Mouse (Mus musculus) kidney, adult 2 months (tissue): ENCODE measurements around the gene Rapgef3. TPM values are rescaled to one million over a fixed set of nuclear protein-coding genes. Genes with fewer than 3 reads are reported as not detected.

ENCODE experiments used
- DNase-seq: peaks from one replicate; pipeline ENCODE4 v3.0.0; 2021
- H3K27ac ChIP-seq: fragments of 200-500 bp; 2 replicates; pipeline ENCODE4 v1.5.1; 2012; ENCODE audit warnings: low read depth, low read length, control low read depth, inconsistent platforms; ENCODE audit not compliant: insufficient read depth
- H3K27me3 ChIP-seq: fragments of 200-500 bp; replicated peaks from 2 replicates; pipeline ENCODE4 v1.6.1; 2012; ENCODE audit warnings: mild to moderate bottlenecking, moderate library complexity, low read length, inconsistent platforms; ENCODE audit not compliant: control insufficient read depth, insufficient read depth
- H3K36me3 ChIP-seq: fragments of 200-500 bp; 2 replicates; pipeline ENCODE4 v1.6.1; 2012; ENCODE audit warnings: mild to moderate bottlenecking, moderate library complexity, low read length, inconsistent platforms; ENCODE audit not compliant: control insufficient read depth, insufficient read depth
- H3K4me1 ChIP-seq: fragments of 200-500 bp; 2 replicates; pipeline ENCODE4 v1.6.1; 2011; ENCODE audit warnings: low read length; ENCODE audit not compliant: control insufficient read depth, insufficient read depth
- H3K4me3 ChIP-seq: fragments of 200-500 bp; 2 replicates; pipeline ENCODE4 v1.5.1; 2011; ENCODE audit warnings: mild to moderate bottlenecking, low read depth, low read length, control low read depth; ENCODE audit not compliant: insufficient read depth
- CTCF ChIP-seq: fragments of 200-500 bp; conservative IDR thresholded peaks from 2 replicates; pipeline ENCODE4 v1.5.1; 2011; ENCODE audit warnings: low read depth, mild to moderate bottlenecking, control low read depth, low read length, moderate library complexity, mixed read lengths; ENCODE audit not compliant: insufficient read depth, insufficient read length
- POLR2A ChIP-seq: fragments of 200-500 bp; IDR thresholded peaks from one replicate; pipeline ENCODE4 v1.6.1; 2011; ENCODE audit warnings: low read depth, low read length, control low read depth
- WGBS: fragments of 180-500 bp; shearing (Covaris S2); methylation state at CpG from one replicate; pipeline ENCODE4 v1.1.7; 2018; 5-methylcytosine and 5-hydroxymethylcytosine counted together
- polyA plus RNA-seq: library from polyadenylated mRNA; depleted of rRNA; stranded (reverse); fragments of >200 nt; gene quantifications from 2 replicates; pipeline ENCODE4 v1.2.3, GENCODE M21; 2012

The Rapgef3 gene
- polyA plus RNA-seq, 1 experiment: 136 TPM

GRCm38 (mm10) chr15:97727520-97727919 lies 40.3 kb downstream of the Rapgef3 start:
- 81% methylated on average over 5 of the region's 5 CpGs for WGBS
- TF ChIP-seq POLR2A (no peak), CTCF (no peak)
- Histone ChIP-seq H3K27ac (no peak overlapping the region), H3K4me1 (peaks cover 22% of the 10 kb centered on the region), H3K4me3 (no peak overlapping the region), H3K27me3 (no peaks in the 10 kb centered on the region), H3K36me3 (no peaks in the 10 kb centered on the region)
- DNase-seq: no peak

DNA sequence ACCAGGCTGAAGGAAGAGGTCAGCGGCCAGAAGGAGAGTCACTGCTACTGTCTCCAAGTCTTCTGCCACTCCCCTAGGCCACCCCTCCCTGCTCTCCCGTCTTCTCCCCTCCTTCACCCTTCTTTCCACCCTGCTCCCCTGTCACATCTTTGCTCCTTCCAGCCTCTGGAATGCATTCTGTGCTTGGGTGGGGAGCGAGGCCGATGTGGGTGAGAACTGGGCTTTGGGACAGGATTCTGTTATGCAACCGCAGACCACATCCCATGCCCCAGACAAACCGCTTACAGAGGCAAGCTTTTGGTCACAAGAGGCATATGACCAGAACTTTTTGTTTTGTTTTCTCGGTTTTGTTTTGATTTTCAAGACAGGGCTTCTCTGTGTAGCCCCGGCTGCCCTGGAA lies 40.7 kb downstream of the Rapgef3 start:
- Histone ChIP-seq H3K36me3 (no peaks in the 10 kb centered on the region), H3K4me1 (peaks cover 22% of the 10 kb centered on the region), H3K27me3 (no peaks in the 10 kb centered on the region), H3K27ac (0 out of 2 replicates have a peak overlapping the region, but pooled peaks have one; percentile 7), H3K4me3 (no peak overlapping the region)
- WGBS: 72% methylated on average over 8 of the region's 8 CpGs
- peak; percentile 47 for DNase-seq
- TF ChIP-seq POLR2A (no peak), CTCF (no peak)

DNA sequence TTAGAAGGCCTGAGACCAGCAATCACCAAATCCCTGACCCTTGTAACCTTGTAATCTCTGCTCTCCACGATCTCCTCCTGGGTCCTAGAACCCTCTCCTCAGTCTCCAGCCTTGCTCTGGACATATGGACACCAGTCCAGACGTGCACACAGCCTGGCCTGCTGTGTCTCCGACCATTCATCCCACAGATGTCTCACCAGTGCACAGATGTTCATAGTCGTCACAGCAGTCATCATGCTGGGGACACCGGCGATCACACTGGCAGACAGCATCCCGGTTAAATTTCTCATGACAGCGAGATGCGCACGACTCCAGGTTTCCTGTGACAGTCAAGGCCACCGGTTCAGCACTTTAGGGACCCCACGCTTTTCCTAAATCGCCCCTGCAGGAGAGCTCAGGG lies 41.5 kb downstream of the Rapgef3 start:
- DNase-seq: no peak
- H3K4me1 ChIP-seq: peaks cover 23% of the 10 kb centered on the region
- TF ChIP-seq CTCF: no peak
- no peaks in the 10 kb centered on the region for H3K27me3 ChIP-seq
- no peak overlapping the region for H3K27ac ChIP-seq
- no peak overlapping the region for H3K4me3 ChIP-seq
- WGBS: 91% methylated on average over 13 of the region's 13 CpGs
- no peaks in the 10 kb centered on the region for H3K36me3 ChIP-seq

DNA sequence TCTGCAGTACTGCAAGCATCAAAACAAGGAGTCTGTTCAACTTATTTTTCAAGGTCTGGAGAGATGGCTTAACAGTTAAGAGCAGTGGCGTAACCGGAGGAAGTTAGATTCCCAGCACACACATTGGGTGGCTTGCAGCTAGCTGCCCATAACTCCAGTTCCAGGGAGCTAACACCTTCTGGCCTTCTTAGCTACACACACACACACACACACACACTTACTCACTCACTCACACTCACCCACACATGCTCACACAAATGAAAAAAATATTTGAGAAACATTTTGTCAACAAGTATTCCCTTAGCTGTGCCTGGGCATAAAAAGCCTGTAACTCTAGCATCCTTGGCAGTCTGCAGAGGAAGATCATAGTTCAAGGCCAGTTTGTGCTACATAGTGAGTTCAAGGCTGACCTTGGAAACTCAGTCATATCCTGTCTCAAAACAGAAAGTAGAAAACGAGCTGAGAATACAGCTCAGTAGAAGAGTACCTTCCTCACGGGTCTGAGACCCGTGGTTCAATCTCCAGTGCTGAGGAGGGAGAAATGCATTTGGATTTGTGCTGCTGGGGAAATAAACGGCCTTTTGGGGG lies 42.5 kb downstream of the Rapgef3 start:
- WGBS: 65% methylated on average over 6 of the region's 6 CpGs
- Histone ChIP-seq H3K27ac (no peak overlapping the region), H3K4me3 (no peak overlapping the region), H3K36me3 (no peaks in the 10 kb centered on the region), H3K4me1 (peaks cover 20% of the 10 kb centered on the region), H3K27me3 (no peaks in the 10 kb centered on the region)
- no peak for DNase-seq
- TF ChIP-seq CTCF: no peak
- no peak for TF ChIP-seq POLR2A

GRCm38 (mm10) chr15:97724346-97725197 lies 43.2 kb downstream of the Rapgef3 start:
- Histone ChIP-seq H3K4me3 (no peak overlapping the region), H3K27me3 (no peaks in the 10 kb centered on the region), H3K27ac (no peak overlapping the region), H3K4me1 (peaks cover 13% of the 10 kb centered on the region), H3K36me3 (no peaks in the 10 kb centered on the region)
- DNase-seq: peak; percentile 29
- TF ChIP-seq CTCF: no peak
- TF ChIP-seq POLR2A: no peak
- 76% methylated on average over 17 of the region's 17 CpGs for WGBS

DNA sequence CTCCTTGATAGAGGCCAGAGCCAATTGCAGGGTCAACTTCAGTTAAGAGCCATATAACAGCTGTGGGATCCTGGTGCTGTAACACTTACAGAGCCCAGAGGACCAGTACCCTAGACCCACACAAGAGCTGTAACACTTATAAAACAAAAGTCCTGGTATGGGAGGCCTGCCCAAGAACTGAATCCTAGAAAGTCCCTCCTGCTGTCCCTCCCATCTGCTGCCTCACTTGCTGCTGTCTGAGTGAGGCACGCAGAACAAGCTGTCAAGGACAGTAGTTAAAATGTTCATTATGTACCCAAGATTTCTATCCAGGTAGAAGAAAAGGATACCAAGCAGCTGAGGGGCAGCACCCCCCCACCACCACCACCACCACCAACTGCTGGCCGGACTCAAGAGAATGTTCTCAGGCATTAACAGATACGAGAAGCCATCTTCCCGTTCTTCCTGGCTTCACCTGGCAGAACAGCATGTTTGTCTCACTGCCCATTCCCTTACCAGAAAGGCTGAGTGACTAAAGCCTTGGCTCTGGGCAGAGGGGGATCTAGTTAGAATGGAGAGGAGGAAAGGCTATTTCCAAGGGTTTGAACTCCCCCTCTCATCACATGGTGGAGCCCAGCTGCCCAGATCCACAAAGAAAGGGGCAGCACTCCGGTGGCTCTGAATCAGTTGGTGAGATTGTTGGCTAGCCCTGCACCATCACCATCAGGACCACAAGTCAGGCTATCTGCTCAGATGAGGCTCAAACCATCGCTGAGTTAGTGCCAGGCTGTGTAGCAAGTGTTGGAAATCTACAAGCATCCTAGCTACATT lies 44.0 kb downstream of the Rapgef3 start:
- H3K4me3 ChIP-seq: no peak overlapping the region
- H3K36me3 ChIP-seq: no peaks in the 10 kb centered on the region
- no peak for DNase-seq
- H3K27me3 ChIP-seq: no peaks in the 10 kb centered on the region
- no peak overlapping the region for H3K27ac ChIP-seq
- TF ChIP-seq POLR2A (no peak), CTCF (no peak)
- peaks cover 8% of the 10 kb centered on the region for H3K4me1 ChIP-seq
- 91% methylated on average over 6 of the region's 6 CpGs for WGBS
